Mouse (Mus musculus) small intestine, adult 2 months (tissue): ENCODE data around the gene Alkbh6.

ENCODE experiments used
- CTCF ChIP-seq: fragments of 200-500 bp; IDR thresholded peaks from 2 replicates; pipeline ENCODE4 v1.5.1; 2012; ENCODE audit warnings: low read depth, mild to moderate bottlenecking, control low read depth, inconsistent platforms, low read length, moderate library complexity, mixed read lengths; ENCODE audit not compliant: insufficient replicate concordance, insufficient read length; ENCODE audit errors: extremely low read depth
- POLR2A ChIP-seq: fragments of 200-500 bp; IDR thresholded peaks from 2 replicates; pipeline ENCODE4 v1.6.1; 2012; ENCODE audit warnings: low read depth, mild to moderate bottlenecking, control low read depth, inconsistent platforms, low read length, moderate library complexity

DNA sequence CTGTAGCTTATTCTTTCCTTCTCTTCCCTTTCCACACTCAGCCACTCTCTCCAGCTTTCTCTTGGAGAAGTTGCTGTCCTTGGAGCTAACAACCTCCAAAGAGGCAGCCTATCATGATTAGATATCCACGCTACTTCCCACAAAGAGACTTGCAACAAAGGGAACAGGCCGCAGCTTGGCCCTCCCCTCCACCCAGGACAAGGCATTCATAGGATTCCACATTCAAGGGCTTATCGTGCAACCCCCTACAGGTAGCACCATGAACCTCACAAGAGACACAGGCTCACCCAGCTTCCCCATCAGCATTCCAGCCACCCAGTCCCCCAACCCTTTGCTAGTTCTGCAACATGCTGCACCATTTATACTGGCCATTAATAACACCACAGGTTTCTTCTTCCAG lies 41.7 kb upstream of the Alkbh6 start:
- TF ChIP-seq POLR2A (no peak), CTCF (no peak)
